Mouse (Mus musculus) neural tube, embryonic 12.5 days (tissue): ENCODE measurements at regions not wholly inside any gene's neighbourhood (a gene's known extent, or its start where the extent isn't known, plus 50 kb on each side); places are given as distances from the start of the nearest gene placed in this dataset.

Experiments
- ATAC-seq: fragments of 200-750 bp; cut with Nextera tagmentation; 2 replicates; pipeline ENCODE4 v1.8.0; 2017; ENCODE audit warnings: low read depth, mild to moderate bottlenecking, moderate TSS enrichment, moderate library complexity; ENCODE audit not compliant: low FRiP score
- H3K27ac ChIP-seq: fragments of 300-500 bp; sonication (generic); 2 replicates; pipeline ENCODE4 v1.5.1; 2016
- H3K27me3 ChIP-seq: fragments of 300-500 bp; sonication (generic); replicated peaks from 2 replicates; pipeline ENCODE4 v1.6.1; 2016; ENCODE audit warnings: mild to moderate bottlenecking
- H3K36me3 ChIP-seq: fragments of 300-500 bp; sonication (generic); 2 replicates; pipeline ENCODE4 v1.6.1; 2016; ENCODE audit warnings: mild to moderate bottlenecking
- H3K4me1 ChIP-seq: fragments of 300-500 bp; sonication (generic); 2 replicates; pipeline ENCODE4 v1.6.1; 2016
- H3K4me2 ChIP-seq: fragments of 300-500 bp; sonication (generic); replicated peaks from 2 replicates; pipeline ENCODE4 v1.6.1; 2016; ENCODE audit warnings: mild to moderate bottlenecking
- H3K4me3 ChIP-seq: fragments of 300-500 bp; sonication (generic); 2 replicates; pipeline ENCODE4 v1.5.1; 2016
- H3K9ac ChIP-seq: fragments of 300-500 bp; sonication (generic); 2 replicates; pipeline ENCODE4 v1.6.1; 2016; ENCODE audit warnings: mild to moderate bottlenecking
- H3K9me3 ChIP-seq: fragments of 300-500 bp; sonication (generic); 2 replicates; pipeline ENCODE4 v1.6.1; 2016; ENCODE audit warnings: mild to moderate bottlenecking
- WGBS: fragments of 180-500 bp; shearing (Covaris S2); methylation state at CpG from one replicate; pipeline ENCODE4 v1.1.7; 2016; 5-methylcytosine and 5-hydroxymethylcytosine counted together

GRCm38 (mm10) chr13:5519600-5519999, 341.7 kb upstream of the Klf6 start:
- Histone ChIP-seq H3K4me2 (no peak overlapping the region), H3K9me3 (no peaks in the 10 kb centered on the region), H3K4me1 (no peaks in the 10 kb centered on the region), H3K9ac (no peak overlapping the region), H3K36me3 (no peaks in the 10 kb centered on the region), H3K27ac (no peak overlapping the region), H3K4me3 (no peak overlapping the region), H3K27me3 (no peaks in the 10 kb centered on the region)
- WGBS, result 53% methylated on average over 1 of the region's 1 CpGs
- ATAC-seq, result no peak

GRCm38 (mm10) chr13:5527400-5527799, 333.9 kb upstream of the Klf6 start:
- no peaks in the 10 kb centered on the region for H3K9me3 ChIP-seq
- no peak overlapping the region for H3K27ac ChIP-seq
- WGBS, result 90% methylated on average over 1 of the region's 1 CpGs
- no peak for ATAC-seq
- no peak overlapping the region for H3K9ac ChIP-seq
- H3K4me1 ChIP-seq, result no peaks in the 10 kb centered on the region
- no peaks in the 10 kb centered on the region for H3K36me3 ChIP-seq
- no peak overlapping the region for H3K4me3 ChIP-seq
- H3K4me2 ChIP-seq, result no peak overlapping the region
- H3K27me3 ChIP-seq, result no peaks in the 10 kb centered on the region

GRCm38 (mm10) chr13:5540321-5540720, 321.0 kb upstream of the Klf6 start:
- Histone ChIP-seq H3K4me1 (no peaks in the 10 kb centered on the region), H3K4me2 (no peak overlapping the region), H3K9ac (no peak overlapping the region), H3K9me3 (no peaks in the 10 kb centered on the region), H3K36me3 (no peaks in the 10 kb centered on the region), H3K27ac (no peak overlapping the region), H3K4me3 (no peak overlapping the region), H3K27me3 (no peaks in the 10 kb centered on the region)
- WGBS, result 66% methylated on average over 1 of the region's 1 CpGs
- ATAC-seq, result no peak

GRCm38 (mm10) chr13:5545521-5545920, 315.8 kb upstream of the Klf6 start:
- Histone ChIP-seq H3K27me3 (no peaks in the 10 kb centered on the region), H3K27ac (no peak overlapping the region), H3K4me2 (no peak overlapping the region), H3K4me1 (no peaks in the 10 kb centered on the region), H3K9ac (no peak overlapping the region), H3K4me3 (no peak overlapping the region), H3K9me3 (no peaks in the 10 kb centered on the region), H3K36me3 (no peaks in the 10 kb centered on the region)
- ATAC-seq, result no peak

- H3K27me3 ChIP-seq, result no peaks in the 10 kb centered on the region
- no peaks in the 10 kb centered on the region for H3K9me3 ChIP-seq
- WGBS, result 86% methylated on average over 2 of the region's 2 CpGs
- H3K9ac ChIP-seq, result no peak overlapping the region
- no peak overlapping the region for H3K27ac ChIP-seq
- no peak overlapping the region for H3K4me3 ChIP-seq
- no peak overlapping the region for H3K4me2 ChIP-seq
- ATAC-seq, result no peak
- no peaks in the 10 kb centered on the region for H3K4me1 ChIP-seq
- H3K36me3 ChIP-seq, result no peaks in the 10 kb centered on the region
Observed at GRCm38 (mm10) chr13:5546011-5546410, 315.3 kb upstream of the Klf6 start.

GRCm38 (mm10) chr13:5546937-5547336, 314.3 kb upstream of the Klf6 start:
- ATAC-seq, result no peak
- Histone ChIP-seq H3K27me3 (no peaks in the 10 kb centered on the region), H3K4me3 (no peak overlapping the region), H3K9me3 (no peaks in the 10 kb centered on the region), H3K36me3 (no peaks in the 10 kb centered on the region), H3K9ac (no peak overlapping the region), H3K4me1 (no peaks in the 10 kb centered on the region), H3K27ac (no peak overlapping the region), H3K4me2 (no peak overlapping the region)
- WGBS, result 84% methylated on average over 1 of the region's 1 CpGs

GRCm38 (mm10) chr13:5548768-5549167, 312.5 kb upstream of the Klf6 start:
- ATAC-seq, result no peak
- 95% methylated on average over 1 of the region's 1 CpGs for WGBS

GRCm38 (mm10) chr13:5549175-5549574, 312.1 kb upstream of the Klf6 start:
- H3K9me3 ChIP-seq, result no peaks in the 10 kb centered on the region
- no peak overlapping the region for H3K4me3 ChIP-seq
- no peak overlapping the region for H3K27ac ChIP-seq
- no peak overlapping the region for H3K9ac ChIP-seq
- ATAC-seq, result no peak
- no peaks in the 10 kb centered on the region for H3K4me1 ChIP-seq
- 89% methylated on average over 4 of the region's 4 CpGs for WGBS
- no peak overlapping the region for H3K4me2 ChIP-seq
- no peaks in the 10 kb centered on the region for H3K36me3 ChIP-seq
- no peaks in the 10 kb centered on the region for H3K27me3 ChIP-seq

More at GRCm38 (mm10) chr13:5548768-5549167, 312.5 kb upstream of the Klf6 start:
- no peak overlapping the region for H3K9ac ChIP-seq
- H3K27ac ChIP-seq, result no peak overlapping the region
- H3K27me3 ChIP-seq, result no peaks in the 10 kb centered on the region
- no peaks in the 10 kb centered on the region for H3K9me3 ChIP-seq
- no peak overlapping the region for H3K4me3 ChIP-seq
- no peaks in the 10 kb centered on the region for H3K4me1 ChIP-seq
- H3K36me3 ChIP-seq, result no peaks in the 10 kb centered on the region
- H3K4me2 ChIP-seq, result no peak overlapping the region

- 95% methylated on average over 7 of the region's 7 CpGs for WGBS
- H3K27ac ChIP-seq, result no peak overlapping the region
- H3K9me3 ChIP-seq, result no peaks in the 10 kb centered on the region
- no peak overlapping the region for H3K9ac ChIP-seq
- no peak overlapping the region for H3K4me2 ChIP-seq
- no peak overlapping the region for H3K4me3 ChIP-seq
- H3K36me3 ChIP-seq, result no peaks in the 10 kb centered on the region
- no peaks in the 10 kb centered on the region for H3K27me3 ChIP-seq
- H3K4me1 ChIP-seq, result no peaks in the 10 kb centered on the region
- no peak for ATAC-seq
Observed at GRCm38 (mm10) chr13:5549747-5550146, 311.5 kb upstream of the Klf6 start.

GRCm38 (mm10) chr13:5550354-5550753, 310.9 kb upstream of the Klf6 start:
- ATAC-seq, result no peak
- WGBS, result 90% methylated on average over 3 of the region's 3 CpGs

GRCm38 (mm10) chr13:5551131-5551530, 310.2 kb upstream of the Klf6 start:
- H3K36me3 ChIP-seq, result no peaks in the 10 kb centered on the region
- no peak overlapping the region for H3K27ac ChIP-seq
- H3K4me2 ChIP-seq, result no peak overlapping the region
- H3K9me3 ChIP-seq, result no peaks in the 10 kb centered on the region
- no peak overlapping the region for H3K9ac ChIP-seq
- no peak overlapping the region for H3K4me3 ChIP-seq
- no peaks in the 10 kb centered on the region for H3K27me3 ChIP-seq
- no peaks in the 10 kb centered on the region for H3K4me1 ChIP-seq
- 88% methylated on average over 4 of the region's 4 CpGs for WGBS
- no peak for ATAC-seq

More at GRCm38 (mm10) chr13:5550354-5550753, 310.9 kb upstream of the Klf6 start:
- Histone ChIP-seq H3K4me1 (no peaks in the 10 kb centered on the region), H3K36me3 (no peaks in the 10 kb centered on the region), H3K27ac (no peak overlapping the region), H3K9ac (no peak overlapping the region), H3K27me3 (no peaks in the 10 kb centered on the region), H3K4me3 (no peak overlapping the region), H3K9me3 (no peaks in the 10 kb centered on the region), H3K4me2 (no peak overlapping the region)

GRCm38 (mm10) chr13:5553461-5553860, 307.8 kb upstream of the Klf6 start:
- Histone ChIP-seq H3K9ac (no peak overlapping the region), H3K4me1 (no peaks in the 10 kb centered on the region), H3K9me3 (no peaks in the 10 kb centered on the region), H3K4me2 (no peak overlapping the region), H3K4me3 (no peak overlapping the region), H3K27ac (no peak overlapping the region), H3K36me3 (no peaks in the 10 kb centered on the region), H3K27me3 (no peaks in the 10 kb centered on the region)
- no peak for ATAC-seq

GRCm38 (mm10) chr13:5558095-5558494, 303.2 kb upstream of the Klf6 start:
- H3K9me3 ChIP-seq, result no peaks in the 10 kb centered on the region
- H3K27me3 ChIP-seq, result no peaks in the 10 kb centered on the region
- H3K9ac ChIP-seq, result no peak overlapping the region
- no peak for ATAC-seq
- H3K4me3 ChIP-seq, result no peak overlapping the region
- H3K4me2 ChIP-seq, result no peak overlapping the region
- no peak overlapping the region for H3K27ac ChIP-seq
- H3K36me3 ChIP-seq, result no peaks in the 10 kb centered on the region
- no peaks in the 10 kb centered on the region for H3K4me1 ChIP-seq

- ATAC-seq, result no peak
- Histone ChIP-seq H3K4me3 (no peak overlapping the region), H3K27me3 (no peaks in the 10 kb centered on the region), H3K36me3 (no peaks in the 10 kb centered on the region), H3K4me1 (no peaks in the 10 kb centered on the region), H3K4me2 (no peak overlapping the region), H3K9ac (no peak overlapping the region), H3K27ac (no peak overlapping the region), H3K9me3 (no peaks in the 10 kb centered on the region)
- WGBS, result 80% methylated on average over 2 of the region's 2 CpGs
Observed at GRCm38 (mm10) chr13:5566479-5566878, 294.8 kb upstream of the Klf6 start.
